In the genomic region with DNA sequence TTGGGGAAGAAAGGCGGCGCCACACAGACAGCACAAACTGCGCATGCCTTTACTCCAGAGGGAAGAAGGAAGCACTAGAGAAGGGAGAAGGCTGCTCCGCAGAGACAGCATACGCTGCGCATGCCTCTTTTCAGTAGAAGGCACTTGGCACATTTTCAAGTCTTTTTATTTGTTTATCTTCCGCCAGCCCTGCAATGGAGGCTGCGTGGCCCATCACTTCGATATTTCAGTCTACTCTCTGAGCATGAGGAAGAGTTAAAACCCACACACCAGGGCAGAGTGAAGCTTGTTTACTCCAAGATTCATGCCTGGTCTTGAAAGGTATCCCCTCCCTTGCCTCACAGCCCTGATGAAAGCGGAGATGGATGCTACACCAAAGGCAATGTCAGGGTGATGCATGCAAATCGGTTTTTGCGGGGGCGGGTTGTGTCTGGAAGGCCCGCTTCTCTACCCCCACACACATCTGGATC, we compare ENCODE assay signal across 7 mouse cellular contexts.
DNase-seq lines count a peak whose midpoint lies in the region; ATAC-seq lines count a peak whose summit lies in the region.

No protein-coding gene starts in this region.

- 26% methylated on average over 14 of the region's 14 CpGs for WGBS in intestine, embryonic 14.5 days

- H3K4me1 ChIP-seq in intestine, embryonic 14.5 days (replicated peaks; ENCODE audit: control insufficient read depth, insufficient read depth, low read length): no peaks in the 10 kb centered on the region; the same call in 1 of the 2 replicates

- ATAC-seq in intestine, embryonic 14.5 days (replicated peaks; ENCODE audit: low FRiP score, low TSS enrichment, low read depth): peak; percentile 81

- H3K27me3 ChIP-seq in intestine, embryonic 14.5 days (replicated peaks; ENCODE audit: control insufficient read depth, insufficient read depth, low read length): no peaks in the 10 kb centered on the region

- intact Hi-C loops in gastrocnemius, postnatal 14 days (cut with DNase I; ENCODE audit: low total_unique reads): no loop called here

- peak overlapping the region; percentile 44 for H3K4me2 ChIP-seq in intestine, embryonic 14.5 days (ENCODE audit: low read length)

- 0 out of 2 replicates have a peak overlapping the region, but pooled peaks have one; percentile 5 for H3K9ac ChIP-seq in intestine, embryonic 14.5 days (ENCODE audit: low read length)

- peak overlapping the region; percentile 16 for H3K4me3 ChIP-seq in intestine, embryonic 14.5 days (ENCODE audit: low read depth, low read length)

- DNase-seq in R1 (ENCODE audit: low read depth, low spot score): peak; percentile 21
- peak; percentile 48 for DNase-seq in embryo, embryonic 11 days
- DNase-seq in intestine, embryonic 14.5 days (ENCODE audit: low spot score): peak; percentile 76
- peak; percentile 18 for DNase-seq in lung, postnatal 36 days
- no peak for DNase-seq in layer of hippocampus, adult 9-10 months (ENCODE audit: low spot score)
- no peak for DNase-seq in gastrocnemius, postnatal 14 days
- no peak for DNase-seq in cerebellum, postnatal 25 days

- no peaks in the 10 kb centered on the region for H3K36me3 ChIP-seq in intestine, embryonic 14.5 days (ENCODE audit: control insufficient read depth, insufficient read depth, low read length)

- H3K27ac ChIP-seq in intestine, embryonic 14.5 days (ENCODE audit: low read depth): peak overlapping the region; percentile 69

- H3K9me3 ChIP-seq in intestine, embryonic 14.5 days (ENCODE audit: control insufficient read depth, low read length): no peaks in the 10 kb centered on the region

Comparison
In these comparisons a context has a peak if more than half of its experiments do, and no peak if none do; other contexts are left out.
1. DNase-seq: peak in R1 (single experiment), embryo, embryonic 11 days (single experiment), intestine, embryonic 14.5 days (single experiment) and lung, postnatal 36 days (single experiment); none in layer of hippocampus, adult 9-10 months (single experiment), gastrocnemius, postnatal 14 days (single experiment) and cerebellum, postnatal 25 days (0 of 2).